Mouse (Mus musculus): ENCODE measurements around the gene Wdr95.

GRCm38 (mm10) chr5:149634409-149635035 lies 106.0 kb downstream of the Wdr95 start:
- TF ChIP-seq CTCF (IDR thresholded peaks at IDR 0.05) (no peak), EP300 (IDR thresholded peaks at IDR 0.05) (no peak)
